Mouse (Mus musculus): ENCODE results near the gene Bend3. TPM values are rescaled to one million over a fixed set of nuclear protein-coding genes. Genes with fewer than 3 reads are reported as not detected.

Bend3 gene
- total RNA-seq, 2 experiments from 2014 or later = 5.5 to 5.9 TPM

Other genes with a start within 250 kb of the Bend3 start
- 10 to 100 TPM in 1 of 2 experiments, not detected in 1; 12.2 TPM for gene Gm9803, start 45.3 kb downstream of the Bend3 start, total RNA-seq (2021)
- 10 to 100 TPM; 38.7 to 39.9 TPM for gene 1700021F05Rik, start 62.2 kb downstream of the Bend3 start, total RNA-seq (2021)
- 1 to 10 TPM; 8.3 to 9.0 TPM for gene Cd24a, start 99.5 kb downstream of the Bend3 start, total RNA-seq (2021)

Measured in left cerebral cortex, postnatal 36 days (tissue).